Mouse (Mus musculus): ENCODE results near the gene Ppp2r5e.

Gene Ppp2r5e

DNA sequence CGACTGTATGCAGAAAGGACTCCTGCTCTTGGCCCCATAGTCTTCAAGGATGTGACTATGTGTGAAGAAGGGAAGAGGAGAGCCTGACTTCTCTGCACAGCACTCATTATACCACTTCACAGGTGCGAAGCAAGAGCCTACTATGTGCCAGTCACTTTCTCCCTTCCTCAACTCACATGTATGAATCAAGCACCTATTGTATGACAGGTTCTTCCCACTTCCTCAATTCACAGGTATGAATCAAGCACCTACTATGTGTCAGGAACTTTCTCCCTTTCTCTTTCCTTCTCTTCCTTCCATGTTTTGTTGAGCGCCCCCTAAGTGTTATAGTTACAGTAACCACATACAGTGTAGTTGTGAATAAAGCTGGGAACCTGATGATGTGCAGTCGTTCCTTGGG, 171.2 kb downstream of the Ppp2r5e start:
- DNase-seq, result no peak

DNA sequence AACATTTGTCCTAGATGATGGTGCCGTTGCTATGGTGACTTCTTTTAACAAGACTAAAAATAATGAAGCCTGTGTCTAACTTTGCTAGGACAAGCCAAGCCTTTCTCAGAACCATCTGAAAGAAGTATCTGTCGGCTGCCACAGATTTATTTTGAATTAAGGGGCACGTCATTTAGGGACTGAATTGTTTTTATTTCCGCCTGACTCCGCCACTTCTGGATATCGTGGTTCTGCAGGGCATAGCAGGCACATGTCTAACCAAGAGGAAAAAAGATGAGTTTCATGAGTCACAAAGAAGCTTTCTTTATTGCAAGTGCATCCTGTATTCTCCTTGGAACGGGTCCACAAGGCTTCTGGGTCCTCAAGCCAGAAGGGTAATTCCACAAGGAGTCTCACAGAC, 171.7 kb downstream of the Ppp2r5e start:
- no peak for DNase-seq

DNA sequence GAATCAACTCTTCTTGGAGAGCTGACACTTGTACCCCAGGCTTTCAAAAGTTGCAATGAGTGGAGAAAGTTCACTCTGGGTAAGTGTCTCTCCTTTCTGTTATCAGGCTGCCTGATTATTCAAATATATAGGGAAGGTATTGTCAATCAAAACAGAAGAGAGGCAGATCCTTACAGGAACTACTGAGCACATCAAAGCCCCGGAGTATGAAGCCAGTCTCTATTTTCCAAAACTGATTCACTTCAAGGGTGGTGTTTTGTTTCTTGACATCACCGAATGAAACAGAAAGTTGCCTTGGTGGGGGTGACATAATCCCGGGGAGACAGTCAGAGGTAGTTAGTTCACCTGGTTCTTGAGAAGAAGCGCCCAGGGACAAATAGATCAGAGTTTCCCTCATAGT, 179.4 kb downstream of the Ppp2r5e start, which contains the start of gene Gphb5:
TSS of gene Gphb5 (minus strand) at position 101 of the 400 bp plus-strand sequence.
- DNase-seq, result no peak

DNA sequence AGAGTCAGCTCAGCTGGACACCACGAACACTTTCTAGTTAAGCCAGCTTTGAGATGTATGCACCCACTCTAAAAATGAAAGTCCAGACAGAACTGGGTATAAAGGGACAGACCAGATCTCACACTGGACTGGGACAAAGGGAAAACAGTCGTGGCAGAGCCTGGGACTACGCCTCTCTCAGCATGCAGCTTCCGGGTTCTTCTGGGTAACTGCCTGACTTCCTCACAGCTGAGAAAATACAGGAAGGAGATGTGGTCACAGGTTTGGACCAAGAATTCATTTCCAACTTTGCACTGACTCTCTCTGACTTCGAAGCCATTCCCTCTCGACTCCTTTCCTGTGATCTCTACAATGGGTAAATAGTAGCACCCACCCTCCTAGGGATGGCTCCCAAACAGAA, 181.1 kb downstream of the Ppp2r5e start:
- DNase-seq, result peak in 1 of 2 experiments; percentile 12

DNA sequence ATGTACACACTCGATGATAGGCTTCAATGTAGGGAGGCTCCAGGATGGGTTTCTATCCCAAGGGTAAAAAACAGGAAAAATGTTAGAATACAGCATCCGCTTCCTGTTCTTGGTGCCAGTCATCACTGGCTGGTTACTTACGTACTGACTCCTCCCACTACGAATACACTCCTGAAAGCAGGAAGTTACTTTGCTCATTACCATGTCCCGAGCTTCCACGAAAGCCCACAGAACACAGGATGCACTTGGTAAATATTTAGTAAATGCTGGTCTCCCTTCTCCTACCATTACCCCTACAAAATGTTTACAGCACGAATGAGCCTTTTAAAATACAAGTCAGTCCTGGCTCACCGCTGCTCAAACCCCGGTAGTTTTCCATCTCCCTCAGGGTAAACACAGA, 183.1 kb downstream of the Ppp2r5e start:
- DNase-seq, result peak in 1 of 2 experiments; percentile 24
